Mouse (Mus musculus) small intestine, adult 2 months (tissue): ENCODE data around the gene Shisal2b.

ENCODE experiments used
- CTCF ChIP-seq: fragments of 200-500 bp; IDR thresholded peaks from 2 replicates; pipeline ENCODE4 v1.5.1; 2012; ENCODE audit warnings: low read depth, mild to moderate bottlenecking, control low read depth, inconsistent platforms, low read length, moderate library complexity, mixed read lengths; ENCODE audit not compliant: insufficient replicate concordance, insufficient read length; ENCODE audit errors: extremely low read depth
- POLR2A ChIP-seq: fragments of 200-500 bp; IDR thresholded peaks from 2 replicates; pipeline ENCODE4 v1.6.1; 2012; ENCODE audit warnings: low read depth, mild to moderate bottlenecking, control low read depth, inconsistent platforms, low read length, moderate library complexity

DNA sequence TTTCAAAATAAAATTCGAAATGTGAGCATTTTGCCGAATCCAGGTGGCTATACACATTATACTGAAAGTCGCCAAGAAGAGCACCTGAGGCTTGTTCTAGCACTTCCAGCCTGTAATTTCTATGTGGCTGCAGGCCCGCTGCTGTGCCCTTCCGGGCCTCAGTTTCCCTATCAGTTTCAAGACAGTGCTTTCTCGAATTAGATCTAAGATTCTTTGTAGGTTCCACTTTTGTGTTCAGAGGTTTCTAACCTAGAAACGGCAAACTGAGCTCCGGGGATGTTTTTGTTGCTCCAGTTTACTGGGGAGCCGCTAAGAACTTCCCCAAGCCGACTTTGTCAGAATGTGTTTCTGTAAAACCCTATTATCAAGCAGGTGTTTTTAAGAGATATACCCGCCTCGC, 46.0 kb downstream of the Shisal2b start:
- TF ChIP-seq POLR2A (no peak), CTCF (no peak)
